Mouse (Mus musculus): ENCODE measurements at regions not wholly inside any gene's neighbourhood (a gene's known extent, or its start where the extent isn't known, plus 50 kb on each side); places are given as distances from the start of the nearest gene placed in this dataset.

DNA sequence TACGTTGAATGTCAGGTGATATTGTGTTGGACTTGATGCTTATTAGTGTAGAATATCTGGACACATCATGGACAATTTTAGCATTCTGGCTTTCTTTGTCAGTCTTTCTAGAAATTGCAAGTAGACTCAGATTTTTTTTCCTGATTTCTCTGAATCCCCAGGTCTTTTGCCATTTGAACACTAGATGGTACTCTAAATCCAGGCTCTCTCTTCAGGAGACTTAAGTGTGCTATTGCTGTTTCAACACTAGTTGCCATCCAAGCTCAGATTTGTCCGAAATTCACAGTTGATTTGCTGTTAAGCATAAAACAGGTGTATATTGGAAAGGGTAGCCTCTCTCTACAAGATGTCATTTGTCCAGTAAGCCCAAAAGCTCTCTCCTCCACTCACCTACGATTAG lies 451.5 kb downstream of the Lmo7 start:
- TF ChIP-seq POLR2A (IDR thresholded peaks at IDR 0.05; ENCODE audit: insufficient read length, low read depth) (no peak), MAX (IDR thresholded peaks at IDR 0.05; ENCODE audit: low read depth) (no peak), USF1 (IDR thresholded peaks at IDR 0.05; ENCODE audit: low read depth) (no peak)

All from myocyte (in vitro differentiated cells).